Mouse (Mus musculus) midbrain, embryonic 14.5 days (tissue): Measurements from ENCODE around the gene Nsun5. TPM values are rescaled to one million over a fixed set of nuclear protein-coding genes. Genes with fewer than 3 reads are reported as not detected.
"Not testable (repeated sequence)": the region's sequence is repeated elsewhere in the genome, so short reads cannot be mapped to it uniquely, and the experiment has no call there.

Experiments
- ATAC-seq: fragments of 200-750 bp; cut with Nextera tagmentation; 2 replicates; pipeline ENCODE4 v1.8.0; 2017; ENCODE audit warnings: moderate number of reproducible peaks, moderate library complexity; ENCODE audit not compliant: low FRiP score, low TSS enrichment
- DNase-seq: peaks from one replicate; pipeline ENCODE4 v3.0.0-alpha.2; 2015
- H3K27ac ChIP-seq: fragments of 300-500 bp; sonication (generic); replicated peaks from 2 replicates; pipeline ENCODE4 v1.5.1; 2014; ENCODE audit warnings: mild to moderate bottlenecking, low read depth, low read length, moderate library complexity
- H3K27me3 ChIP-seq: fragments of 300-500 bp; sonication (generic); 2 replicates; pipeline ENCODE4 v1.6.1; 2014; ENCODE audit warnings: low read length, control low read depth, mixed read lengths; ENCODE audit not compliant: control insufficient read depth, insufficient read depth
- H3K36me3 ChIP-seq: fragments of 300-500 bp; sonication (generic); 2 replicates; pipeline ENCODE4 v1.6.1; 2014; ENCODE audit warnings: low read length, control low read depth; ENCODE audit not compliant: control insufficient read depth, insufficient read depth
- H3K4me1 ChIP-seq: fragments of 300-500 bp; sonication (generic); 2 replicates; pipeline ENCODE4 v1.6.1; 2014; ENCODE audit warnings: mild to moderate bottlenecking, antibody characterized with exemption, low read length, control low read depth; ENCODE audit not compliant: control insufficient read depth, insufficient read depth
- H3K4me2 ChIP-seq: fragments of 300-500 bp; sonication (generic); 2 replicates; pipeline ENCODE4 v1.6.1; 2014; ENCODE audit warnings: mild to moderate bottlenecking, low read length, moderate library complexity
- H3K4me3 ChIP-seq: fragments of 300-500 bp; sonication (generic); replicated peaks from 2 replicates; pipeline ENCODE4 v1.5.1; 2014; ENCODE audit warnings: low read depth, low read length
- H3K9ac ChIP-seq: fragments of 300-500 bp; sonication (generic); replicated peaks from 2 replicates; pipeline ENCODE4 v1.6.1; 2014; ENCODE audit warnings: mild to moderate bottlenecking, low read length, moderate library complexity
- H3K9me3 ChIP-seq: fragments of 300-500 bp; sonication (generic); 2 replicates; pipeline ENCODE4 v1.6.1; 2016; ENCODE audit warnings: low read length, control low read depth, mixed read lengths; ENCODE audit not compliant: control insufficient read depth
- WGBS: fragments of 180-500 bp; shearing (Covaris S2); extraction: QIAGEN DNeasy Blood & Tissue Kit; methylation state at CpG from one replicate; pipeline ENCODE4 v1.1.7; 2014; 5-methylcytosine and 5-hydroxymethylcytosine counted together
- polyA plus RNA-seq: library from polyadenylated mRNA; unstranded; fragments of >200 nt; fragmentation: Nextera tagmentation; extraction: Ambion mirVana; gene quantifications from 2 replicates; pipeline ENCODE4 v1.2.1, GENCODE M21; 2014

Nsun5 gene
- polyA plus RNA-seq, 1 experiment from 2014 or later, result 21.9 TPM

- Histone ChIP-seq H3K4me2 (no peak overlapping the region), H3K4me3 (no peak overlapping the region), H3K27me3 (no peaks in the 10 kb centered on the region; the same call in 1 of the 2 replicates), H3K4me1 (no peaks in the 10 kb centered on the region), H3K9ac (no peak overlapping the region), H3K36me3 (no peaks in the 10 kb centered on the region), H3K9me3 (peaks cover 2% of the 10 kb centered on the region), H3K27ac (no peak overlapping the region)
- DNase-seq, result no peak
- ATAC-seq, result no peak
- 87% methylated on average over 3 of the region's 3 CpGs for WGBS
These were observed 7.2 kb upstream of the Nsun5 start for GRCm38 (mm10) chr5:135362572-135362971.

DNA sequence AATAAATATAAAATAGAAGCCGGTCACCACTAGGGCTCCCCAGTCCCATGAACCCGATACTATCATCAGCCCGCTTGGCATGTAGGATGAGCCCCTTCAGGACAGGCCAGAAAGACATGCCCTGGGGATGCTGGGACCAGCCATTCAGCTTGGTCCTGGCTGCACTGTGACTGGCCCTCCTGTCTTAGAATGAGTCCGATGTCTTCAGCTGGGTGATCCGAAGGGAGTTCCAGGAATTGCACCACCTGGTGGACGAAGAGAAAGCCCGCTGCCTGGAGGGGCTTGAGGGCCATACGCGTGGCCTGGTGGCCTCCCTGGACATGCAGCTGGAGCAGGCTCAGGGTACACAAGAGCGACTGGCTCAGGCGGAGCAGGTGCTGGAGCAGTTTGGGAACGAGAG lies 6.2 kb upstream of the Nsun5 start:
- no peak overlapping the region for H3K27ac ChIP-seq
- H3K4me1 ChIP-seq, result no peaks in the 10 kb centered on the region
- H3K4me2 ChIP-seq, result no peak overlapping the region
- H3K36me3 ChIP-seq, result no peaks in the 10 kb centered on the region
- ATAC-seq, result no peak
- H3K4me3 ChIP-seq, result no peak overlapping the region
- no peaks in the 10 kb centered on the region; the same call in 1 of the 2 replicates for H3K27me3 ChIP-seq
- peak; percentile 72 for DNase-seq
- no peaks in the 10 kb centered on the region for H3K9me3 ChIP-seq
- no peak overlapping the region for H3K9ac ChIP-seq
- 30% methylated on average over 12 of the region's 12 CpGs for WGBS

- Histone ChIP-seq H3K27ac (no peak overlapping the region), H3K4me2 (no peak overlapping the region), H3K4me3 (no peak overlapping the region), H3K36me3 (peaks cover 16% of the 10 kb centered on the region), H3K27me3 (no peaks in the 10 kb centered on the region; the same call in 1 of the 2 replicates), H3K9me3 (no peaks in the 10 kb centered on the region), H3K9ac (no peak overlapping the region), H3K4me1 (peaks cover 13% of the 10 kb centered on the region; the same call in 1 of the 2 replicates)
- ATAC-seq (no peak), DNase-seq (peak; percentile 53)
- WGBS, result 54% methylated on average over 6 of the region's 6 CpGs
These were observed 1.9 kb upstream of the Nsun5 start for GRCm38 (mm10) chr5:135367841-135368240.

- no peak for ATAC-seq
- no peak overlapping the region for H3K4me2 ChIP-seq
These were observed 1.4 kb upstream of the Nsun5 start for GRCm38 (mm10) chr5:135368312-135368711.

DNA sequence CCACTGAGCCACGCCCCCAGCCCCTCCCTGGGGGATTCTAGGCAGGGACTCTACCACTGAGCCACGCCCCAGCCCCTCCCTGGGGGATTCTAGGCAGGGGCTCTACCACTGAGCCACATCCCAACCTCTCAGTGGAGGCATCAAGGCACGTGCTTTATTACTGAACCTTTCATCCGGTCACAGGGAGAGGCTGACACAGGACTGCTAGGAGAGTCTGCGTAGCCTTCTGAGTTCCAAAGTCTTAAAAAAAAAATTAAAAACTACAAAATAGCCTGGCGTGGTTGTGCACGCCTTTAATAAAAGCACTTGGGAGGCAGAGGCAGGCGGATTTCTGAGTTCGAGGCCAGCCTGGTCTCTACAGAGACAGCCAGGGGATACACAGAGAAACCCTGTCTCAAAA lies 557 bp upstream of the Nsun5 start:
- Histone ChIP-seq H3K4me1 (peaks cover 13% of the 10 kb centered on the region; the same call in 1 of the 2 replicates), H3K4me3 (peak overlapping the region; percentile 87), H3K9ac (peak overlapping the region; percentile 82), H3K4me2 (peak overlapping the region; percentile 92), H3K36me3 (peaks cover 29% of the 10 kb centered on the region), H3K27ac (peak overlapping the region; percentile 49; the same call in 1 of the 2 replicates)
- not testable (repeated sequence) for H3K27me3 ChIP-seq, H3K9me3 ChIP-seq, ATAC-seq, DNase-seq
- 64% methylated on average over 9 of the region's 9 CpGs for WGBS

More at GRCm38 (mm10) chr5:135368312-135368711, 1.4 kb upstream of the Nsun5 start:
- H3K9me3 ChIP-seq, result no peaks in the 10 kb centered on the region
- H3K4me1 ChIP-seq, result peaks cover 13% of the 10 kb centered on the region; the same call in 1 of the 2 replicates
- no peaks in the 10 kb centered on the region; the same call in 1 of the 2 replicates for H3K27me3 ChIP-seq
- 87% methylated on average over 6 of the region's 6 CpGs for WGBS
- no peak overlapping the region for H3K4me3 ChIP-seq
- DNase-seq, result no peak
- no peak overlapping the region for H3K9ac ChIP-seq
- H3K36me3 ChIP-seq, result peaks cover 20% of the 10 kb centered on the region
- H3K27ac ChIP-seq, result no peak overlapping the region

GRCm38 (mm10) chr5:135371195-135371594 lies 1.4 kb downstream of the Nsun5 start:
- Histone ChIP-seq H3K4me1 (peaks cover 13% of the 10 kb centered on the region; the same call in 1 of the 2 replicates), H3K36me3 (peaks cover 49% of the 10 kb centered on the region), H3K4me3 (0 out of 2 replicates have a peak overlapping the region, but pooled peaks have one; percentile 87), H3K27ac (no peak overlapping the region), H3K27me3 (no peaks in the 10 kb centered on the region), H3K9me3 (no peaks in the 10 kb centered on the region), H3K4me2 (no peak overlapping the region), H3K9ac (no peak overlapping the region)
- 98% methylated on average over 13 of the region's 13 CpGs for WGBS
- ATAC-seq (no peak), DNase-seq (no peak)

DNA sequence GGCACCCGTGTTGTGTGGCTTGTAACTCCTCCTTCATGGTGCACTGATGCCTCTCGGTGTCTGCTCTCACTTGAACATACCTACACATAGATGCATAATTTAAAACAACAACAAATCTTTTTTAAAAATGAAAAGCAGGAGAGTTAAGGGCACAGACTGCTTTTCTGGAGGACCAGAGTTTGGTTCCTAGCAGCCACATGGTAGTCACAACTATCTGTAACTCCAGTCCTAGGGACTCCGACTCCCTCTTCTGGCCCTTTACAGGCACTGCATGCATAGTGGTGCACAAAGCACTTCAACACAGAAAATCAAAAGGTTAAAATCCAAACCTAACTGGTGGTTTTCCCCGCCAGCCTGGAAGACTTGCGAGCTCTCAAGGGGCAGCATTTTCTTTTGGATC lies 3.8 kb downstream of the Nsun5 start:
- WGBS, result 96% methylated on average over 5 of the region's 5 CpGs
- DNase-seq (no peak), ATAC-seq (no peak)
- Histone ChIP-seq H3K36me3 (peaks cover 71% of the 10 kb centered on the region), H3K4me2 (no peak overlapping the region), H3K27me3 (no peaks in the 10 kb centered on the region), H3K4me3 (no peak overlapping the region), H3K27ac (no peak overlapping the region), H3K4me1 (peaks cover 13% of the 10 kb centered on the region; the same call in 1 of the 2 replicates), H3K9ac (no peak overlapping the region), H3K9me3 (no peaks in the 10 kb centered on the region)

GRCm38 (mm10) chr5:135375167-135375566 lies 5.4 kb downstream of the Nsun5 start:
- peaks cover 9% of the 10 kb centered on the region; the same call in 1 of the 2 replicates for H3K4me1 ChIP-seq
- no peaks in the 10 kb centered on the region for H3K27me3 ChIP-seq
- no peak overlapping the region for H3K4me2 ChIP-seq
- H3K36me3 ChIP-seq, result peaks cover 86% of the 10 kb centered on the region
- H3K4me3 ChIP-seq, result no peak overlapping the region
- no peak overlapping the region for H3K27ac ChIP-seq
- ATAC-seq (no peak), DNase-seq (peak; percentile 12)
- H3K9me3 ChIP-seq, result no peaks in the 10 kb centered on the region
- no peak overlapping the region for H3K9ac ChIP-seq
- WGBS, result 79% methylated on average over 8 of the region's 8 CpGs

GRCm38 (mm10) chr5:135376341-135376740 lies 6.6 kb downstream of the Nsun5 start:
- no peaks in the 10 kb centered on the region for H3K27me3 ChIP-seq
- peaks cover 96% of the 10 kb centered on the region for H3K36me3 ChIP-seq
- ATAC-seq (no peak), DNase-seq (no peak)
- H3K4me2 ChIP-seq, result no peak overlapping the region
- no peak overlapping the region for H3K9ac ChIP-seq
- WGBS, result 60% methylated on average over 2 of the region's 2 CpGs
- H3K4me3 ChIP-seq, result no peak overlapping the region
- no peaks in the 10 kb centered on the region for H3K9me3 ChIP-seq
- no peaks in the 10 kb centered on the region for H3K4me1 ChIP-seq
- H3K27ac ChIP-seq, result no peak overlapping the region
